Mouse (Mus musculus) WW6 (cell line): ENCODE data around the gene Olfr1185-ps1.
"Not testable (repeated sequence)": the region's sequence is repeated elsewhere in the genome, so short reads cannot be mapped to it uniquely, and the experiment has no call there.

ENCODE experiments used
- DNase-seq: peaks from one replicate; pipeline ENCODE4 v3.0.0-alpha.2; 2013; ENCODE audit warnings: low read depth, low spot score

Gene Olfr1185-ps1

GRCm38 (mm10) chr2:88493020-88493419 is at the start of gene Olfr1185-ps1:
Gene Olfr1185-ps1, plus strand, starts transcription at chr2:88493320.
- no peak for DNase-seq

GRCm38 (mm10) chr2:88449031-88449430 is 44.1 kb upstream of the Olfr1185-ps1 start, which contains the start of gene Gm13757:
Gene Gm13757, minus strand, starts transcription at chr2:88449131.
- DNase-seq = no peak

GRCm38 (mm10) chr2:88454567-88454966 is 38.6 kb upstream of the Olfr1185-ps1 start, which contains the start of gene Olfr1183:
Gene Olfr1183, plus strand, starts transcription at chr2:88454867.
- not testable (repeated sequence) for DNase-seq

GRCm38 (mm10) chr2:88483298-88483697 is 9.8 kb upstream of the Olfr1185-ps1 start, which contains the start of gene Olfr1184:
Gene Olfr1184, plus strand, starts transcription at chr2:88483598.
- no peak for DNase-seq

- no peak for DNase-seq
These were observed 25.1 kb downstream of the Olfr1185-ps1 start, which contains the start of gene Olfr1186 for GRCm38 (mm10) chr2:88518251-88518650. Gene Olfr1186, plus strand, starts transcription at chr2:88518551.

- DNase-seq = no peak
These were observed 32.6 kb downstream of the Olfr1185-ps1 start for GRCm38 (mm10) chr2:88525720-88526119.
